Mouse (Mus musculus): ENCODE measurements around the gene Grin3b. TPM values are rescaled to one million over a fixed set of nuclear protein-coding genes. Genes with fewer than 3 reads are reported as not detected.
A peak's percentile ranks its signal among the peaks of the same experiment; 100 is the strongest.

Gene Grin3b
- total RNA-seq, 2 experiments from 2014 or later: 0.15 TPM; not detected in 1

GRCm38 (mm10) chr10:79964727-79965126 is 5.8 kb upstream of the Grin3b start:
- no peak for DNase-seq (ENCODE audit: low spot score in 2 of 2)

DNA sequence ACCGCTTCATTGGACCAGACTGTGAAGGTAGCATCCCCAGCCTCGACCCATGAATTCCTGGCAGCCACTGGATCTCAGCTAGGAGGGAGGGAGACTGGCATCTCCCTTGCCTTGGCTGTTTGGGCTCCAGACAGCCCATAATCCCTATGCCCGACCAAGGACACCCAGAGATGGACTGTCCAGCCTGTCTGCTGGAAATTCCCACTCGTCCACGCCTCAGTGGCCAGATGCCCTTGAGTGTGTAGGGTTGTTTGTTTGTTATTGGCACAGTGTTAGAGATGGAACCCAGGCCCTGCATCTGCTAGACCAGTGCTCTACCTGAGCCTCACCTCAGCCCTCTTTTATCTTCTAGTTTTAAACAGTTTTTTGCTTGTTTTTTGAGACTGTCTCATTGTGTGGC is 5.2 kb upstream of the Grin3b start:
- DNase-seq (ENCODE audit: low spot score in 2 of 2): no peak

DNA sequence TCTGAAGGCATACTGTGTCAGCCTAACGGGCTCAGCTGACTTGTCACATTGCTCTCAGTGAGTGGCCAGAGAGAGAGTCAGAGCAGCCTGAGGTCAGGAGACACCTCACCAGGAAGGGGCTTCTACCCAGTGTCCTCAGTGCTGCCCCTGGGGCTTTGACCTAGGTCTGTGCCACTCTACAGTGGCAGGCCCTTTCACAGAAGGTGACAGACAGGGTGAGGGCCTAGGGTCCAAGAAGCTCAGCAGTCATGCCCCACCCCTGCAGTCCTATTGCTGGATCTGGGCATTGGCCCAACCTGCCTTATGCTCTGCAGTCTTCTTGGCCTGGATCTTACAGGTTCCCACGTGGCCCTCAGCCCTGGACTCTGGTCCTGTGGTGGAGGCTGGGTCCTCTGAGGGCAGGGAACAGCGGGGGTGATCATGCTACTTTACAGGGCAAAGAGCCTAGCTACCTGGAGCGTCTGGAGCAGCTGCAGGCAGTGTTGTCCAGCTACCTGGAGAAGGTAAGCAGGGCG is 3.6 kb upstream of the Grin3b start:
- no peak for DNase-seq (ENCODE audit: low spot score in 2 of 2)

DNA sequence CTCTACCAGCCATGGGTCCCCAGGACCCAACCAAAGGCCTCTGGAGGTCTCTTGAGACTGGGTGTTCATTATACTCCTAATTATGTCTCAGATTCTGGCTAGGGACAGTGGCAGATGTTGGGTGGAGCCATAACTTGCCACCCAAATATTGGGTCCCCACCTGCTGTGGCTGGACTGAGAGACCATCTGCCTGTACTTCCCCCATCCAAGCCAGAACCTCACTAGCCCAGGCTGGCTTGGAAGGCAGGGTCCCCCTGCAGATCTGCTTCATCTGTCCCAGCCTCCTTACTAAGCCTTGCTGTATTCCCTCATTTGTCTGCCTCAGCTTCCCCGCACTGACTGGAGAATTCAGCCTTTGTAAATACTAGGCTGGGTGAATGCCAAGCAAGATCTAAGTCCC is 2.3 kb upstream of the Grin3b start:
- no peak for DNase-seq (ENCODE audit: low spot score in 2 of 2)

DNA sequence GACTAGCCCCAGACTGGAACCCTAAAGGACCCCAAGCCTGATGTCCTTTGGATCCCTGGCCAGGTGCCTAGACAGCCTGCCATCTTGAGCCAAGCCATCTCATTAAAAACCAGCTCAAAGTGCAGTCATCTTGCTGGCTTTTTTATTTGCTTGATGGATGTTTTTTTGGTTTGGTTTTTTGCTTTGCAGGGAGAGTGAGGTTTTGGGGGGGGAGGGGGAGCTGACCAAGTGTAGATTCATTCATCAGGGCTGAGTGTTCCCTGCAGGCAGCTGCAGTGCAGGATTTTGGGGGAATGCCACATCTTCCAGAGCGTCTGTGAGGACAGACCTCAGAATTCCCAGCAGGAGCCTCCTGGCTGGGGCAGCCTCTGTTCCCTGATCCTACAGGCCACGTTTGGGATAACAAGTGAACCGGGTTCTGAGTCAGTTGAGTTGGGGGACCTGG is 1.4 kb upstream of the Grin3b start:
- no peak for DNase-seq (ENCODE audit: low spot score in 2 of 2)

GRCm38 (mm10) chr10:79971183-79971497 is 625 bp downstream of the Grin3b start:
- no peak for DNase-seq (ENCODE audit: low spot score in 2 of 2)

- DNase-seq (ENCODE audit: low spot score in 2 of 2): no peak
These were observed 2.3 kb downstream of the Grin3b start for GRCm38 (mm10) chr10:79972831-79973230.

- DNase-seq (ENCODE audit: low spot score in 2 of 2): no peak
These were observed 3.6 kb downstream of the Grin3b start for GRCm38 (mm10) chr10:79974087-79974486.

- no peak for DNase-seq (ENCODE audit: low spot score in 2 of 2)
These were observed 4.2 kb downstream of the Grin3b start for GRCm38 (mm10) chr10:79974668-79975067.

GRCm38 (mm10) chr10:79976071-79976721 is 5.7 kb downstream of the Grin3b start:
- no peak for DNase-seq (ENCODE audit: low spot score in 2 of 2)

DNA sequence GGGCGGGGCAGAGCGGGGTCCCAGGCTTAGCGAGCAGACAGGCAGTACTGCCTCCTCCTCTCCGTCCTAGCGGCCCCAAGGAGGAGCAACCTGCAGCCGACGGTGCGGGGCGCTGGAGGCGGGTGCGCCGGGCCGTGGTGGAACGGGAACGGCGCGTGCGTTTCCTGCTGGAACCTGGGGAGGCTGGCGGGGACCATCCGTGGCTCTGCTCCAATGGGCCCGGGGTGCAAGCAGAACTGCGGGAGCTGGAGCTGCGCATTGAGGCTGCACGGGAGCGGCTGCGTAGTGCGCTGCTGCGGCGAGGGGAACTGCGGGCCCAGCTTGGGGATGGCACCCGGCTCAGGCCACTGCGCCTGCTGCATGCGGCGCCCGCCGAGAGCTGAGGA is 6.2 kb downstream of the Grin3b start:
- DNase-seq (ENCODE audit: low spot score in 2 of 2): no peak

DNA sequence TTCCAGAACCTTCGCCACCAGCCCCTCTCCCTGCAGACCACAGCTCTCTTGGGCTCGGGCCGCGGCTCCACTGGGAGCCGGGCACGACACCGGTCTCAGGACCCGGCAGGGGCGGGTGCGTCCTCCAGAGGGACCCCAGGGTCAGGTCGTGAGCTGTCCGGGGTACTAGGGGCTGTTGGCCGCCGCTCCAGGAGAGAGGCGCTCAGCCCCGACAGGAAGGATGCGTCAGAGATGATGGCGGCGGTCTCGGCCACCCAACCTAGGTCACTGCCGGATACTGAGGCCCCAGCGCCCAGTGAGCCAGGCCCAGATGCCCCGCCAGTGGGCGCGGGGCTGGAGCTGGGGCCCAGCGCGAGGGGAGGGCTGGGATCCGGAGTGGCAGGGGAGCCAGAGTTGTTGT is 6.8 kb downstream of the Grin3b start:
- DNase-seq (ENCODE audit: low spot score in 2 of 2): no peak

GRCm38 (mm10) chr10:79978061-79978460 is 7.5 kb downstream of the Grin3b start:
- DNase-seq (ENCODE audit: low spot score in 2 of 2): no peak

- DNase-seq (ENCODE audit: low spot score in 2 of 2): no peak
These were observed 9.1 kb downstream of the Grin3b start for GRCm38 (mm10) chr10:79979401-79980155.

DNA sequence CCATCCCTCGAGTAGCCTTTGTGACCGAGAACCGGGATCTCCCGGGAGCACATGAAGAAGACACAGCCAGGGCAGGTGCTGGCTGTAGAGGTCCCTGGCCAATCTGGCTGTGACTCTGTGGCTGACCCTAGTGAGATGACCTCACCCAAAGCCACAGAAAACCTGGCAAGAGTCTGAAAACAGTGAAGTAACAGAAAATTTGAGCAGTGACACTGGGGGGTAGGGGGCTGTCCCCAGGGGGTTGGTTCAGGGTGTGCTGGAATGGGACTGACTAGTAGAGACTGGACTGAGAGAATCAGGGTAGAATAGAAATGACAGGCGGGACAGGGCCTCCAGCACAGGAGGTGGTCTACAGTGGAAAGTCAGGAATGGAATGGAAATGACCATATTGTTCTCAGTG is 12.7 kb downstream of the Grin3b start:
- no peak for DNase-seq (ENCODE audit: low spot score in 2 of 2)

GRCm38 (mm10) chr10:79983670-79984069 is 13.2 kb downstream of the Grin3b start:
- peak in 1 of 2 experiments; percentile 69 for DNase-seq (ENCODE audit: low spot score in 2 of 2)

- peak; percentile 78 to 88 for DNase-seq (ENCODE audit: low spot score in 2 of 2)
These were observed 13.8 kb downstream of the Grin3b start, which contains the start of gene Tmem259 for GRCm38 (mm10) chr10:79984195-79984816. TSS of gene Tmem259 (minus strand) at chr10:79984330.

DNA sequence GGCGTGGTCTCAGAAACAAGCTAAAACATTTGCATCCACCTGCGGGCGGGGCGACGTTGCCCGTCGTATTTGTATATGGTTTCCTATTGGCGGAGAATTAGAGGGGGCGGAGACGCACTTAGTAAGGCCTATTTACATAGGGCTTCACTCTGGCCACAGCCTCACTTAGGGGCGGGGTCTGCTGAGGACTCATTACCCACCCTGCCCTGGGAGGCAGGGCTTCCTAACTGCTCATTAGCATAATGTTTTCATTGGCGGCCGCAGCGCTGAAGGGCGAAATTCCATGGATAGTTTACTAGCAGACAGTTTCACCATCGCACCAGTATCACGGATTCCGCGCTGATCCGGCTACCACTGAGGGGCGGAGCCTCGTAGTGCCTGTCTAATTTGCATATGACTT is 14.4 kb downstream of the Grin3b start:
- peak; percentile 95 to 99 for DNase-seq (ENCODE audit: low spot score in 2 of 2)

- DNase-seq (ENCODE audit: low spot score in 2 of 2): peak; percentile 61 to 77
These were observed 15.1 kb downstream of the Grin3b start for GRCm38 (mm10) chr10:79985334-79986231.

DNA sequence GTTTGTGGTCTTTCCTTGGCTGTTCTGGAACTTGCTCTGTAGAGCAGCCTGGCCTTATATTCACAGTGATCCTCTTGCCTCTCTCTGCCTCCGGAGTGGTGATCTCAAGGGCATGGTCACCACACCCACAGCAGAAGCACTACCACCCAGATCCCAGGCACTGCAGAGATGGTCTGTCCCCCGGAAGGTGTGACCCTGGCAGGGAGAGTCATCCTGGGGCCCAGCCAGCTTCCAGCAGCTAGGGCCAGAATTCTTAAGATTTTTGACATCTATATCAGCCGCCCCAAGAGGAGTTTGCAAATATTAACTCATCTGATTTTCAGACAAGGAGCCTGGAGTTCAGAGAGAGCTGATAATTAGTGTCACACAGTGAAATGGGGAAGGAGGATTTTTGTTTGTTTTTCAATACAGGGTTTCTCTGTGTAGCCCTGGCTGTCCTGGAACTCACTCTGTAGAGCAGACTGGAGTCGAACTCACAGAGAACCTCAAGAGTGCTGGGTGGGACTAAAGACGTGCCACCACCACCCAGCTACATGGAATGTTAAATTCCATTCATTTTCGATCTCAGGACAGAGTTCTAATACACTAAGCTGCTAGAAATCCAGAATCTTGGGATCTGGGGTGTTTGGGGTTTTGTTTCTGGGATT is 15.8 kb downstream of the Grin3b start:
- no peak for DNase-seq (ENCODE audit: low spot score in 2 of 2)

DNA sequence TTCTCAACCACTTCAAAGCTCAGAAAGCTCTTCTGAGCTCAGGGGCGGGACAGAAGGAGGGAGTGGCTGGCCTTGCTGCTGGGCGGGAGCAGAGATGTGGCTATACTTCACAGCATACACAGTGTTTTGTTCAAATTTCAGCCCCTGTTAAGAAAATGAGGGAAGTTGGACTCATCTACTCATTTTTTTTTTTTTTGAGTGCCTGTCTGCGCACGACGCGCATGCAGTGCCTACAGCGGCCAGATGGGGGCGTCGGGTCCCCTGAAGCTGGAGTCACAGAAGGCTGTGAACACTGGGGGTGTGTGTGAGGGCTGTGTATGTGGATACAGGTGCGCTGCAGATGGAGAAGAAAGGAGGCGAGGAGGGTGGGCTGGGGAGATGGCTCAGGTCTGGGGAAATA is 16.4 kb downstream of the Grin3b start:
- DNase-seq (ENCODE audit: low spot score in 2 of 2): peak; percentile 62 to 90

All from layer of hippocampus, adult 18-20 months (tissue).